Mouse (Mus musculus): ENCODE results near the gene Epb41. TPM values are rescaled to one million over a fixed set of nuclear protein-coding genes. Genes with fewer than 3 reads are reported as not detected.

Epb41 gene
- polyA plus RNA-seq, 1 experiment from 2014 or later: 42.3 TPM

GRCm38 (mm10) chr4:132048995-132049404 is 26.1 kb downstream of the Epb41 start:
- peak overlapping the region; percentile 99 for H3K4me2 ChIP-seq (ENCODE audit: low read length)
- TF ChIP-seq CTCF (IDR thresholded peaks at IDR 0.05; ENCODE audit: low read depth): no peak
- H3K9me3 ChIP-seq (replicated peaks; ENCODE audit: low read length): no peaks in the 10 kb centered on the region
- peak overlapping the region; percentile 88 for H3K27ac ChIP-seq
- H3K9ac ChIP-seq (ENCODE audit: low read depth, low read length): peak overlapping the region; percentile 94
- H3K4me1 ChIP-seq (replicated peaks; ENCODE audit: insufficient read depth, low read length): no peaks in the 10 kb centered on the region
- DNase-seq (ENCODE audit: low spot score): peak; percentile 99
- no peaks in the 10 kb centered on the region for H3K27me3 ChIP-seq (ENCODE audit: insufficient read depth, low read length)
- peak; percentile 97 for ATAC-seq (replicated peaks; ENCODE audit: low FRiP score, low read depth)
- peak overlapping the region; percentile 93 for H3K4me3 ChIP-seq (replicated peaks; ENCODE audit: low read depth, low read length)
- no peaks in the 10 kb centered on the region for H3K36me3 ChIP-seq (ENCODE audit: insufficient read depth, low read length)
- WGBS: 0% methylated on average over 27 of the region's 46 CpGs

- Histone ChIP-seq H3K36me3 (ENCODE audit: insufficient read depth, low read length) (no peaks in the 10 kb centered on the region), H3K4me1 (replicated peaks; ENCODE audit: insufficient read depth, low read length) (no peaks in the 10 kb centered on the region), H3K9ac (ENCODE audit: low read depth, low read length) (peak overlapping the region; percentile 94), H3K4me3 (replicated peaks; ENCODE audit: low read depth, low read length) (peak overlapping the region; percentile 93), H3K27me3 (ENCODE audit: insufficient read depth, low read length) (no peaks in the 10 kb centered on the region), H3K9me3 (replicated peaks; ENCODE audit: low read length) (no peaks in the 10 kb centered on the region), H3K4me2 (ENCODE audit: low read length) (peak overlapping the region; percentile 99), H3K27ac (peak overlapping the region; percentile 88)
- under 1% methylated on average over 78 of the region's 95 CpGs for WGBS
- peak; percentile 66 for DNase-seq (ENCODE audit: low spot score)
- TF ChIP-seq CTCF (IDR thresholded peaks at IDR 0.05; ENCODE audit: low read depth): no peak
- ATAC-seq (replicated peaks; ENCODE audit: low FRiP score, low read depth): peak; percentile 46
Measured at GRCm38 (mm10) chr4:132048011-132048991, 26.8 kb downstream of the Epb41 start.

GRCm38 (mm10) chr4:132043726-132044125 is 31.4 kb downstream of the Epb41 start:
- H3K4me2 ChIP-seq (ENCODE audit: low read length): no peak overlapping the region
- H3K4me3 ChIP-seq (replicated peaks; ENCODE audit: low read depth, low read length): no peak overlapping the region
- no peak overlapping the region for H3K9ac ChIP-seq (ENCODE audit: low read depth, low read length)
- no peaks in the 10 kb centered on the region for H3K27me3 ChIP-seq (ENCODE audit: insufficient read depth, low read length)
- H3K36me3 ChIP-seq (ENCODE audit: insufficient read depth, low read length): no peaks in the 10 kb centered on the region
- 84% methylated on average over 3 of the region's 3 CpGs for WGBS
- no peaks in the 10 kb centered on the region for H3K9me3 ChIP-seq (replicated peaks; ENCODE audit: low read length)
- no peak for TF ChIP-seq CTCF (IDR thresholded peaks at IDR 0.05; ENCODE audit: low read depth)
- no peaks in the 10 kb centered on the region for H3K4me1 ChIP-seq (replicated peaks; ENCODE audit: insufficient read depth, low read length)
- no peak for ATAC-seq (replicated peaks; ENCODE audit: low FRiP score, low read depth)
- DNase-seq (ENCODE audit: low spot score): no peak
- no peak overlapping the region for H3K27ac ChIP-seq

- no peak overlapping the region for H3K27ac ChIP-seq
- DNase-seq (ENCODE audit: low spot score) (no peak), ATAC-seq (replicated peaks; ENCODE audit: low FRiP score, low read depth) (no peak)
- TF ChIP-seq CTCF (IDR thresholded peaks at IDR 0.05; ENCODE audit: low read depth): no peak
- no peaks in the 10 kb centered on the region for H3K9me3 ChIP-seq (replicated peaks; ENCODE audit: low read length)
- 82% methylated on average over 6 of the region's 6 CpGs for WGBS
- no peaks in the 10 kb centered on the region for H3K4me1 ChIP-seq (replicated peaks; ENCODE audit: insufficient read depth, low read length)
- no peaks in the 10 kb centered on the region for H3K27me3 ChIP-seq (ENCODE audit: insufficient read depth, low read length)
- H3K4me2 ChIP-seq (ENCODE audit: low read length): no peak overlapping the region
- no peaks in the 10 kb centered on the region for H3K36me3 ChIP-seq (ENCODE audit: insufficient read depth, low read length)
- no peak overlapping the region for H3K4me3 ChIP-seq (replicated peaks; ENCODE audit: low read depth, low read length)
- no peak overlapping the region for H3K9ac ChIP-seq (ENCODE audit: low read depth, low read length)
Measured at GRCm38 (mm10) chr4:132041471-132042332, 33.4 kb downstream of the Epb41 start.

DNA sequence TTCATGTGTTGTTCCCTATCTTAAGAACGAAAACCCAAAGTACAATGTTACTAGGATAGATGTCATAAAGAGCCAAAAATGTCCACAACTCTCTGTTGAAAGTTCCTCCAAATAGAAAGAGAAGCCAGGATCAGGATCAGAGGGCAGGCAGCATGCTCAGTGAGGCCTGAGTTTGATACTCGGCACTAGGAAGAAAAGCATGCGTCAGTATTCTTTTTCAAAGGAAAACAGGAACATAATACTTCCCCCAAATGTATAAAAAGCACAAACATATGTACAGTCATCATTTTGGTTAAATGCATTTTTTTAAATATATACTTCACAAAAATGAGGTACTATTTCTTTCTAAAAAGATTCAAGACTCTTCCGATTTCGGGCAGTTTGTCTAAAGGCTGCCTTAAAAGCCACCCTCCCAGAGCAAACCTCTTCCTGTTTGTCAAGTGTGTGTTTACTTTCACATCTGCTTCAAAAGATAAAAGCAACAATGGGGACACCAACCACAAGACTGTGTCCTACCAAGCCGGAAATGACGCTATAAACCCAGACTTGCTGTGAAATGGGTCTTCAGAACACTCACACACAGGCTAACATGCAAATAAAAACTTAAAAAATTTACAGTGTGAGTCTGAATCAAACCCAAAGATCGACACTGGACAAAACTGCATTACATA is 35.0 kb downstream of the Epb41 start:
- H3K4me1 ChIP-seq (replicated peaks; ENCODE audit: insufficient read depth, low read length): no peaks in the 10 kb centered on the region
- H3K36me3 ChIP-seq (ENCODE audit: insufficient read depth, low read length): no peaks in the 10 kb centered on the region
- no peak for TF ChIP-seq CTCF (IDR thresholded peaks at IDR 0.05; ENCODE audit: low read depth)
- no peak overlapping the region for H3K4me3 ChIP-seq (replicated peaks; ENCODE audit: low read depth, low read length)
- DNase-seq (ENCODE audit: low spot score) (no peak), ATAC-seq (replicated peaks; ENCODE audit: low FRiP score, low read depth) (no peak)
- H3K9me3 ChIP-seq (replicated peaks; ENCODE audit: low read length): no peaks in the 10 kb centered on the region
- H3K27me3 ChIP-seq (ENCODE audit: insufficient read depth, low read length): no peaks in the 10 kb centered on the region
- H3K9ac ChIP-seq (ENCODE audit: low read depth, low read length): no peak overlapping the region
- whole genome bisulfite sequencing: 70% methylated on average over 8 of the region's 8 CpGs
- H3K27ac ChIP-seq: no peak overlapping the region
- H3K4me2 ChIP-seq (ENCODE audit: low read length): no peak overlapping the region

- DNase-seq (ENCODE audit: low spot score) (no peak), ATAC-seq (replicated peaks; ENCODE audit: low FRiP score, low read depth) (no peak)
- Histone ChIP-seq H3K27me3 (ENCODE audit: insufficient read depth, low read length) (no peaks in the 10 kb centered on the region), H3K9ac (ENCODE audit: low read depth, low read length) (no peak overlapping the region), H3K4me3 (replicated peaks; ENCODE audit: low read depth, low read length) (no peak overlapping the region), H3K9me3 (replicated peaks; ENCODE audit: low read length) (no peaks in the 10 kb centered on the region), H3K36me3 (ENCODE audit: insufficient read depth, low read length) (no peaks in the 10 kb centered on the region), H3K4me2 (ENCODE audit: low read length) (no peak overlapping the region), H3K4me1 (replicated peaks; ENCODE audit: insufficient read depth, low read length) (no peaks in the 10 kb centered on the region), H3K27ac (no peak overlapping the region)
- 73% methylated on average over 2 of the region's 2 CpGs for WGBS
- no peak for TF ChIP-seq CTCF (IDR thresholded peaks at IDR 0.05; ENCODE audit: low read depth)
Measured at GRCm38 (mm10) chr4:132039521-132039920, 35.6 kb downstream of the Epb41 start.
